Mouse (Mus musculus): ENCODE measurements at regions not wholly inside any gene's neighbourhood (a gene's known extent, or its start where the extent isn't known, plus 50 kb on each side); places are given as distances from the start of the nearest gene placed in this dataset.

GRCm38 (mm10) chr6:141126614-141127396 is 122.3 kb upstream of the Pde3a start:
- DNase-seq (ENCODE audit: low spot score) (no peak), ATAC-seq (ENCODE audit: low FRiP score) (no peak)
- H3K9me3 ChIP-seq (ENCODE audit: low read length), result no peaks in the 10 kb centered on the region
- no peaks in the 10 kb centered on the region for H3K27me3 ChIP-seq (ENCODE audit: insufficient read depth, low read length)
- no peak overlapping the region for H3K4me2 ChIP-seq (ENCODE audit: low read depth, low read length, poor library complexity, severe bottlenecking)
- no peak for TF ChIP-seq CTCF (IDR thresholded peaks at IDR 0.05)
- 65% methylated on average over 10 of the region's 10 CpGs for WGBS
- no peak overlapping the region for H3K27ac ChIP-seq (ENCODE audit: low read depth, low read length)
- H3K9ac ChIP-seq (replicated peaks; ENCODE audit: low read length, poor library complexity, severe bottlenecking), result no peak overlapping the region
- H3K4me1 ChIP-seq (ENCODE audit: insufficient read depth, low read length), result no peaks in the 10 kb centered on the region
- no peaks in the 10 kb centered on the region for H3K36me3 ChIP-seq (ENCODE audit: insufficient read depth, low read length)
- no peak overlapping the region for H3K4me3 ChIP-seq (ENCODE audit: low read depth, low read length)

DNA sequence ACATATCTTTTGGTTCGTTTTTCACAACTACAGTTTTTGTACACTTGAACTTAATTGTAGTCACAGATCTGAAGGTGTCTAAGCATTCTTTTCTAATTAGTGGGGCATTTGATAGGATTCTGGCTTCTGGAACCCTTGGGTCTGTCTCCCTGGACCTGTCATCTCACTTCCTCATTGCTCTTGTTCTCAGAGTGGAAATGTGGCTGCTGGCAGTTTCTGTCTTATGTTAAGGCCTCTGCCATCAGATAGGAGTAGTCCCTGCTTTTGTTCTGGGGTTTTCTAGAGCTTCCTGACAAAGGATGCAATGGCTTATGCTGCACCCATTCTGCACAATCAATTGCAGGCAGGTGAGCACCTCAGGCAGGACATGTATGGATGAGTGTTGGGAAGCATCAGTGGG is 119.5 kb upstream of the Pde3a start:
- ATAC-seq (ENCODE audit: low FRiP score), result no peak
- Histone ChIP-seq H3K4me1 (ENCODE audit: insufficient read depth, low read length) (no peaks in the 10 kb centered on the region), H3K36me3 (ENCODE audit: insufficient read depth, low read length) (no peaks in the 10 kb centered on the region), H3K9ac (replicated peaks; ENCODE audit: low read length, poor library complexity, severe bottlenecking) (no peak overlapping the region), H3K4me2 (ENCODE audit: low read depth, low read length, poor library complexity, severe bottlenecking) (no peak overlapping the region), H3K4me3 (ENCODE audit: low read depth, low read length) (no peak overlapping the region), H3K27ac (ENCODE audit: low read depth, low read length) (no peak overlapping the region), H3K27me3 (ENCODE audit: insufficient read depth, low read length) (no peaks in the 10 kb centered on the region), H3K9me3 (ENCODE audit: low read length) (no peaks in the 10 kb centered on the region)
- WGBS, result 75% methylated on average over 1 of the region's 1 CpGs
- no peak for TF ChIP-seq CTCF (IDR thresholded peaks at IDR 0.05)
- no peak for DNase-seq (ENCODE audit: low spot score)

DNA sequence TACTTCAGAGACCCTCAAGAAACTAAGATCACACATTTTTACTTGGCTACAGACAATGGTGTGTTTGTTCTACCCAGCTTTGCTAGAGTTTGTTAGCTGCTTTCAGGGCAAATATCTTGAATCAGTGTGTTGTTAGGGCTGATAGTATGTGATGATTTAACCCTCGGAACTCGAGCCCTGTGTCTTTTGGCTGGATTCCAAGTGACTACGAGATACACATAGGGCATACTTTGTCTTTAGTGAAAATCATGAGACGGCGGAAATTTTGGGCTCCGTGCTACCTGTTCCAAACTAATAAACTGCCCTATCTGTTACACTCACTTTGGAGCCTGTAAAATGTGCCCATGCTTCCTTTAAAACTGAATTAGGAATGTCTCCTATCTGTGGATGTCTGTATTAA is 114.9 kb upstream of the Pde3a start:
- H3K4me2 ChIP-seq (ENCODE audit: low read depth, low read length, poor library complexity, severe bottlenecking), result no peak overlapping the region
- ATAC-seq (ENCODE audit: low FRiP score) (no peak), DNase-seq (ENCODE audit: low spot score) (no peak)
- no peak overlapping the region for H3K27ac ChIP-seq (ENCODE audit: low read depth, low read length)
- no peaks in the 10 kb centered on the region for H3K4me1 ChIP-seq (ENCODE audit: insufficient read depth, low read length)
- no peaks in the 10 kb centered on the region for H3K9me3 ChIP-seq (ENCODE audit: low read length)
- no peaks in the 10 kb centered on the region for H3K27me3 ChIP-seq (ENCODE audit: insufficient read depth, low read length)
- H3K9ac ChIP-seq (replicated peaks; ENCODE audit: low read length, poor library complexity, severe bottlenecking), result no peak overlapping the region
- no peaks in the 10 kb centered on the region for H3K36me3 ChIP-seq (ENCODE audit: insufficient read depth, low read length)
- no peak for TF ChIP-seq CTCF (IDR thresholded peaks at IDR 0.05)
- 62% methylated on average over 6 of the region's 6 CpGs for WGBS
- no peak overlapping the region for H3K4me3 ChIP-seq (ENCODE audit: low read depth, low read length)

GRCm38 (mm10) chr6:141136664-141137375 is 112.2 kb upstream of the Pde3a start:
- DNase-seq (ENCODE audit: low spot score) (peak; percentile 26), ATAC-seq (ENCODE audit: low FRiP score) (no peak)
- no peak overlapping the region for H3K4me2 ChIP-seq (ENCODE audit: low read depth, low read length, poor library complexity, severe bottlenecking)
- H3K27me3 ChIP-seq (ENCODE audit: insufficient read depth, low read length), result no peaks in the 10 kb centered on the region
- 62% methylated on average over 12 of the region's 12 CpGs for WGBS
- no peak overlapping the region for H3K27ac ChIP-seq (ENCODE audit: low read depth, low read length)
- no peak overlapping the region for H3K4me3 ChIP-seq (ENCODE audit: low read depth, low read length)
- H3K36me3 ChIP-seq (ENCODE audit: insufficient read depth, low read length), result no peaks in the 10 kb centered on the region
- no peak for TF ChIP-seq CTCF (IDR thresholded peaks at IDR 0.05)
- H3K9me3 ChIP-seq (ENCODE audit: low read length), result no peaks in the 10 kb centered on the region
- no peak overlapping the region for H3K9ac ChIP-seq (replicated peaks; ENCODE audit: low read length, poor library complexity, severe bottlenecking)
- H3K4me1 ChIP-seq (ENCODE audit: insufficient read depth, low read length), result no peaks in the 10 kb centered on the region

DNA sequence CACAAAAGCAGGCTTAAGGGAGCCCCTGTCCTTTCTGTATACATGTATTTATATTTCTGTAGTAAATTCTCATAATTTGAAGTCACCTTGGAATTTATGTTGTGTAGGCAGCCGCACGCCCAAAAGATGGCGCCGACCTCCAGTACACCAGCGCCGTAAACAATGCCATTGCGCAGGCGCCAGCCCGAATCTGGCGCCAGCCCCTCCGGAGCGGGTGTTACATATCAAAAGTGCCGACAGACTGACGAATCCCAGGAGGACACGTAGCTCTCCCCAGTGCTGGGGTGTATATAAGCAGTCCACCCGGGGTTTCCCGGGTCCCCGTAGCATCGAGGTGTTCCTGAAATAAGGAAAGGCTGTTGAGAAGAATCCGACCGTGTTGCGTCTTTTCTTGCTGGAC is 108.1 kb upstream of the Pde3a start:
- ATAC-seq (ENCODE audit: low FRiP score) (no peak), DNase-seq (ENCODE audit: low spot score) (no peak)
- Histone ChIP-seq H3K4me1 (ENCODE audit: insufficient read depth, low read length) (no peaks in the 10 kb centered on the region), H3K9me3 (ENCODE audit: low read length) (no peaks in the 10 kb centered on the region), H3K4me2 (ENCODE audit: low read depth, low read length, poor library complexity, severe bottlenecking) (no peak overlapping the region), H3K4me3 (ENCODE audit: low read depth, low read length) (no peak overlapping the region), H3K36me3 (ENCODE audit: insufficient read depth, low read length) (no peaks in the 10 kb centered on the region), H3K27me3 (ENCODE audit: insufficient read depth, low read length) (no peaks in the 10 kb centered on the region), H3K9ac (replicated peaks; ENCODE audit: low read length, poor library complexity, severe bottlenecking) (no peak overlapping the region), H3K27ac (ENCODE audit: low read depth, low read length) (no peak overlapping the region)
- WGBS, result 97% methylated on average over 22 of the region's 22 CpGs
- TF ChIP-seq CTCF (IDR thresholded peaks at IDR 0.05), result no peak

Measured in midbrain, postnatal 0 days (tissue).